Mouse (Mus musculus): Measurements from ENCODE around the gene Tcf7l2.

DNA sequence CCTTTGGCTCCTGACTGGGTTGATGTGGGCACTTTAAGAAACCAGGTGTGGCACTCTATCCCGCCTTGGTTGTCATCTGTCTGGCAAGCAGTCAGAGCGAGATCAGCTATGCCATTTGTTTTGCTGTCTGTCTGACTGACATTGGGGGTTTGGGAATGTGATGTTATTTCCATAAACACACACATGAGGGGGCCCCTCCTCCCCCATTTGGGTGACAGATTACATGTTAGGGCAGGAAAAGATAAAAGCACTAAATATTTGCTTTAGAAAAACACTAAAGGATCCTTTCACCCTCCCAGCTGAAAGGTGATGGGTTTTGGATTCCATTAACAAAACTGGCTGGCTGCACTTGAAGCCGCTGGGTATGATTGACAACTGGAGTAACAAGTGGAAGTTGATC lies 129.9 kb downstream of the Tcf7l2 start:
- TF ChIP-seq EP300 (IDR thresholded peaks at IDR 0.05; ENCODE audit: low read depth) (no peak), CTCF (IDR thresholded peaks at IDR 0.05; ENCODE audit: low read depth) (no peak)

Data from heart, postnatal 0 days (tissue).